Mouse (Mus musculus) stomach, postnatal 0 days (tissue): ENCODE data around the gene Cdk12. TPM values are rescaled to one million over a fixed set of nuclear protein-coding genes. Genes with fewer than 3 reads are reported as not detected.

Source experiments
- ATAC-seq: fragments of 200-750 bp; cut with Nextera tagmentation; 2 replicates; pipeline ENCODE4 v1.8.0; 2017; ENCODE audit not compliant: low FRiP score, low TSS enrichment
- DNase-seq: peaks from one replicate; pipeline ENCODE4 v3.0.0-alpha.2; 2016; ENCODE audit warnings: low spot score
- H3K27ac ChIP-seq: fragments of 300-500 bp; sonication (generic); replicated peaks from 2 replicates; pipeline ENCODE4 v1.5.1; 2014; ENCODE audit warnings: mild to moderate bottlenecking, control low read depth
- H3K27me3 ChIP-seq: fragments of 300-500 bp; sonication (generic); 2 replicates; pipeline ENCODE4 v1.6.1; 2014; ENCODE audit warnings: low read length; ENCODE audit not compliant: control insufficient read depth, insufficient read depth
- H3K36me3 ChIP-seq: fragments of 300-500 bp; sonication (generic); 2 replicates; pipeline ENCODE4 v1.6.1; 2014; ENCODE audit warnings: low read length, mixed read lengths; ENCODE audit not compliant: control insufficient read depth, insufficient read depth
- H3K4me1 ChIP-seq: fragments of 300-500 bp; sonication (generic); replicated peaks from 2 replicates; pipeline ENCODE4 v1.6.1; 2014; ENCODE audit warnings: antibody characterized with exemption; ENCODE audit not compliant: control insufficient read depth, insufficient read depth
- H3K4me2 ChIP-seq: fragments of 300-500 bp; sonication (generic); replicated peaks from 2 replicates; pipeline ENCODE4 v1.6.1; 2014; ENCODE audit warnings: low read depth, mild to moderate bottlenecking, control low read depth, moderate library complexity
- H3K4me3 ChIP-seq: fragments of 300-500 bp; sonication (generic); 2 replicates; pipeline ENCODE4 v1.5.1; 2014; ENCODE audit warnings: low read depth, low read length, control low read depth
- H3K9ac ChIP-seq: fragments of 300-500 bp; sonication (generic); 2 replicates; pipeline ENCODE4 v1.6.1; 2014; ENCODE audit warnings: mild to moderate bottlenecking, low read length, control low read depth, mixed read lengths
- H3K9me3 ChIP-seq: fragments of 300-500 bp; sonication (generic); 2 replicates; pipeline ENCODE4 v1.6.1; 2016; ENCODE audit warnings: low read length; ENCODE audit not compliant: control insufficient read depth
- CTCF ChIP-seq: IDR thresholded peaks from 2 replicates; pipeline ENCODE4 v1.5.1; 2016; ENCODE audit warnings: antibody characterized with exemption, low read depth, mild to moderate bottlenecking, moderate library complexity
- EP300 ChIP-seq: optimal IDR thresholded peaks from 2 replicates; pipeline ENCODE3; 2016; ENCODE audit warnings: antibody characterized with exemption
- WGBS: fragments of 180-500 bp; shearing (Covaris S2); extraction: QIAGEN DNeasy Blood & Tissue Kit; methylation state at CpG from one replicate; pipeline ENCODE4 v1.1.7; 2014; 5-methylcytosine and 5-hydroxymethylcytosine counted together
- polyA plus RNA-seq: library from polyadenylated mRNA; unstranded; fragments of >200 nt; fragmentation: Nextera tagmentation; extraction: Ambion mirVana; gene quantifications from 2 replicates; pipeline ENCODE4 v1.2.1, GENCODE M21; 2015

Gene Cdk12
- polyA plus RNA-seq, 1 experiment from 2014 or later = 3.8 TPM

DNA sequence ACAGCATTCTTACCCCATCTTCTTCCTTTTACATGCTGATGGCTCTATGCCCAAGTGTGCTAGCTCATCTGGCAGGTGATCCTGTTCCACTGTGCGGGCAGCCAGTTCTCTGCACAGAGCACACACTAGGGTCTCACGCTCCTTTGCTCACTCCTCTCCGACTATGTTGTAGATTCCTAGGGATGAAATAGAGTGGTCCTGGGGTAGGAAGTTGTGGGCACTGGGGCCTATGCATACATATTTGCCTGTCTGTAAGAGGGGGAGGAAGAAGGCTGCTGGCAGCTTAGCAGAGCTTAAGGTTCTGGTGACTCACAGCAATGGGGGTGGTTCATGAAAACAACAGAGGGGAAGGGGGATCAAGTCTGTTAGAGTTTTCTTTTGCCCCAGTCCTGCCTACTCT lies 67.2 kb downstream of the Cdk12 start:
- 94% methylated on average over 3 of the region's 3 CpGs for WGBS
- no peaks in the 10 kb centered on the region for H3K9me3 ChIP-seq
- H3K36me3 ChIP-seq = peaks cover 24% of the 10 kb centered on the region
- H3K27me3 ChIP-seq = no peaks in the 10 kb centered on the region
- H3K4me1 ChIP-seq = no peaks in the 10 kb centered on the region
- no peak overlapping the region for H3K27ac ChIP-seq
- H3K4me2 ChIP-seq = no peak overlapping the region
- TF ChIP-seq CTCF = no peak
- no peak for TF ChIP-seq EP300
- no peak overlapping the region for H3K9ac ChIP-seq
- ATAC-seq = no peak
- no peak for DNase-seq
- no peak overlapping the region for H3K4me3 ChIP-seq

DNA sequence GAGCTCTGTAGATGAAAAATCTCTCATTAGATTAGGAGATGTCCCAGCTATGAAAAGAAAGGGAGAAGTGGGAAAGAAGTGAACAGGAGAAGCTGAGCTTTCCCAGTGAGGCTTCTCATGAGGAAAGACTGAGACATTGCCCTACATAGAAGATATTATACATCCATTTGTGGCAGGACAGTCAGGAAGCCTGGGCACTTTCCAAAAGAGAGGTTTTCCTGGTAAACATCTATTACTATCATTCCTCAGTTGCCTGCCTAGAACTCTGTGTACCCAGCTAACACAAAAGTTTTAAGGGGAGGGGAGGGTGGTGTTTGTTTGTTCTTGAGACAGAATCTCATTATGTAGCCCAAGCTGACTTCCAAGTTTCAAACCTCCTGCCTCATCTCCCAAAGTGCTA lies 67.6 kb downstream of the Cdk12 start:
- Histone ChIP-seq H3K4me2 (no peak overlapping the region), H3K27me3 (no peaks in the 10 kb centered on the region), H3K4me1 (no peaks in the 10 kb centered on the region), H3K27ac (no peak overlapping the region), H3K9ac (no peak overlapping the region), H3K9me3 (no peaks in the 10 kb centered on the region), H3K4me3 (no peak overlapping the region), H3K36me3 (peaks cover 24% of the 10 kb centered on the region)
- DNase-seq (no peak), ATAC-seq (no peak)
- TF ChIP-seq EP300 (no peak), CTCF (no peak)

- H3K4me1 ChIP-seq = no peaks in the 10 kb centered on the region
- no peak overlapping the region for H3K9ac ChIP-seq
- no peaks in the 10 kb centered on the region for H3K36me3 ChIP-seq
- 30% methylated on average over 9 of the region's 9 CpGs for WGBS
- no peak overlapping the region for H3K27ac ChIP-seq
- TF ChIP-seq EP300 = no peak
- no peak for TF ChIP-seq CTCF
- H3K4me2 ChIP-seq = no peak overlapping the region
- H3K27me3 ChIP-seq = no peaks in the 10 kb centered on the region
- ATAC-seq = no peak
- no peaks in the 10 kb centered on the region for H3K9me3 ChIP-seq
- no peak for DNase-seq
- no peak overlapping the region for H3K4me3 ChIP-seq
Measured at GRCm38 (mm10) chr11:98283740-98284139, 80.9 kb downstream of the Cdk12 start.

DNA sequence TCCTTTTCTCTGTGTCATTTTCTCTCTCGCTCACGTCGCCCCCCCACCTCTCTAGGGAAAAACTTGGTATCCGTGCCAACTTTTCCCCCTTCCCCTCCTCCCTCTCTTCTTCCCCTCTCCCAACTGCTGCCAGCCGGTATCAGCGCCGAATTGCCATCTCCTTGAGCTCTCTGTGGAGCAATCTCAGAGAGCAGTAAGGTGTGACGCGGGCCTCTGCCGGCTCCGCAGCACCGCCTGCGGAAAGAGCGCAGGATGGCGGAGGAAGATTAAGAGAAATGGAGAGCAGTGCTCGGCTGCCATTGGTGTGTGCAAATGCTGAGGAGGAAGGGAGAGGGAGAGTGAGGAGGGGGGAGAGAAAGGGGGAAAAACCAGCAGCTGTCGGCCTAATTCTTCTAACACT lies 81.4 kb downstream of the Cdk12 start:
- Histone ChIP-seq H3K27ac (no peak overlapping the region), H3K4me3 (no peak overlapping the region), H3K36me3 (no peaks in the 10 kb centered on the region), H3K9ac (no peak overlapping the region), H3K4me2 (peak overlapping the region; percentile 42), H3K9me3 (no peaks in the 10 kb centered on the region), H3K27me3 (no peaks in the 10 kb centered on the region), H3K4me1 (no peaks in the 10 kb centered on the region)
- TF ChIP-seq CTCF (peak; percentile 15; the same call in 1 of the 2 replicates), EP300 (no peak)
- 4% methylated on average over 15 of the region's 17 CpGs for WGBS
- no peak for DNase-seq
- ATAC-seq = peak; percentile 47; the same call in 1 of the 2 replicates

GRCm38 (mm10) chr11:98285368-98285767 lies 82.5 kb downstream of the Cdk12 start:
- TF ChIP-seq EP300 = no peak
- TF ChIP-seq CTCF = no peak
- Histone ChIP-seq H3K9ac (no peak overlapping the region), H3K27me3 (no peaks in the 10 kb centered on the region), H3K4me2 (no peak overlapping the region), H3K36me3 (no peaks in the 10 kb centered on the region), H3K27ac (no peak overlapping the region), H3K9me3 (no peaks in the 10 kb centered on the region), H3K4me3 (no peak overlapping the region), H3K4me1 (no peaks in the 10 kb centered on the region)
- whole genome bisulfite sequencing = 61% methylated on average over 2 of the region's 2 CpGs
- DNase-seq = no peak
- no peak for ATAC-seq

GRCm38 (mm10) chr11:98287531-98287930 lies 84.7 kb downstream of the Cdk12 start:
- ATAC-seq (no peak), DNase-seq (no peak)
- no peak overlapping the region for H3K27ac ChIP-seq
- H3K27me3 ChIP-seq = no peaks in the 10 kb centered on the region
- 48% methylated on average over 5 of the region's 5 CpGs for WGBS
- no peak overlapping the region for H3K4me2 ChIP-seq
- TF ChIP-seq CTCF (no peak), EP300 (no peak)
- no peaks in the 10 kb centered on the region for H3K36me3 ChIP-seq
- H3K9me3 ChIP-seq = no peaks in the 10 kb centered on the region
- no peak overlapping the region for H3K4me3 ChIP-seq
- H3K4me1 ChIP-seq = no peaks in the 10 kb centered on the region
- H3K9ac ChIP-seq = no peak overlapping the region
